Mouse (Mus musculus): ENCODE data around the gene Grb7. TPM values are rescaled to one million over a fixed set of nuclear protein-coding genes. Genes with fewer than 3 reads are reported as not detected.

Grb7 gene
- polyA plus RNA-seq, 1 experiment from 2014 or later, result 1.7 TPM

GRCm38 (mm10) chr11:98414162-98414561 lies 32.0 kb upstream of the Grb7 start:
- CTCF ChIA-PET, result no interaction called here
- no peak for TF ChIP-seq CTCF (IDR thresholded peaks at IDR 0.05)

GRCm38 (mm10) chr11:98417074-98417473 lies 29.1 kb upstream of the Grb7 start:
- TF ChIP-seq CTCF (IDR thresholded peaks at IDR 0.05), result no peak
- no peak for ATAC-seq
- ChIA-PET POLR2A (no interaction called here), CTCF (interaction anchor here (1.5 kb wide), 1 partner anchor 21 kb away, joined by 6 read pairs; the partner anchor contains the start of gene Mien1)
- no peaks in the 10 kb centered on the region for H3K27me3 ChIP-seq
- no peak for DNase-seq (ENCODE audit: low read depth, low spot score)
- in situ Hi-C loops (cut with MboI; ENCODE audit: low pct_unique_long_range_greater_than_20kb), result no loop called here

More at GRCm38 (mm10) chr11:98414162-98414561, 32.0 kb upstream of the Grb7 start:
- no peak for DNase-seq (ENCODE audit: low read depth, low spot score)
- POLR2A ChIA-PET, result interaction anchor here (0.6 to 3.3 kb wide), 4 partner anchors 14 to 155 kb away, joined by 3 to 17 read pairs (median 4); partner anchors contain the start of gene Pgap3
- in situ Hi-C loops (cut with MboI; ENCODE audit: low pct_unique_long_range_greater_than_20kb), result no loop called here
- H3K27me3 ChIP-seq, result no peaks in the 10 kb centered on the region
- no peak for ATAC-seq

- in situ Hi-C loops (cut with MboI; ENCODE audit: low pct_unique_long_range_greater_than_20kb), result no loop called here
- H3K27me3 ChIP-seq, result no peaks in the 10 kb centered on the region
- DNase-seq (ENCODE audit: low read depth, low spot score) (no peak), ATAC-seq (no peak)
- TF ChIP-seq CTCF (IDR thresholded peaks at IDR 0.05), result no peak
- POLR2A ChIA-PET, result no interaction called here
- CTCF ChIA-PET, result interaction anchor here (1.3 to 2.8 kb wide), 2 partner anchors 20 to 76 kb away, joined by 5 to 8 read pairs; partner anchors contain the start of gene Mien1
Measured at GRCm38 (mm10) chr11:98418273-98418672, 27.9 kb upstream of the Grb7 start.

- CTCF ChIA-PET, result interaction anchor here (1.3 to 2.8 kb wide), 2 partner anchors 20 to 76 kb away, joined by 5 to 8 read pairs; partner anchors contain the start of gene Mien1
- TF ChIP-seq CTCF (IDR thresholded peaks at IDR 0.05), result no peak
- ATAC-seq, result no peak
- DNase-seq (ENCODE audit: low read depth, low spot score), result no peak
- H3K27me3 ChIP-seq, result no peaks in the 10 kb centered on the region
- in situ Hi-C loops (cut with MboI; ENCODE audit: low pct_unique_long_range_greater_than_20kb), result no loop called here
- POLR2A ChIA-PET, result no interaction called here
Measured at GRCm38 (mm10) chr11:98418939-98419547, 27.2 kb upstream of the Grb7 start.

GRCm38 (mm10) chr11:98426592-98426991 lies 19.6 kb upstream of the Grb7 start:
- POLR2A ChIA-PET, result no interaction called here
- in situ Hi-C loops (cut with MboI; ENCODE audit: low pct_unique_long_range_greater_than_20kb), result no loop called here
- CTCF ChIA-PET, result interaction anchor here (2.2 kb wide), 1 partner anchor 12 kb away, joined by 7 read pairs; the partner anchor contains the start of gene Mien1
- TF ChIP-seq CTCF (IDR thresholded peaks at IDR 0.05), result no peak
- no peak for ATAC-seq
- no peak for DNase-seq (ENCODE audit: low read depth, low spot score)
- no peaks in the 10 kb centered on the region for H3K27me3 ChIP-seq

GRCm38 (mm10) chr11:98428436-98428835 lies 17.8 kb upstream of the Grb7 start:
- ChIA-PET POLR2A (no interaction called here), CTCF (no interaction called here)
- ATAC-seq (no peak), DNase-seq (ENCODE audit: low read depth, low spot score) (no peak)
- TF ChIP-seq CTCF (IDR thresholded peaks at IDR 0.05), result no peak
- H3K27me3 ChIP-seq, result no peaks in the 10 kb centered on the region
- in situ Hi-C loops (cut with MboI; ENCODE audit: low pct_unique_long_range_greater_than_20kb), result no loop called here

- no peak for ATAC-seq
- CTCF ChIA-PET, result no interaction called here
- DNase-seq (ENCODE audit: low read depth, low spot score), result no peak
- TF ChIP-seq CTCF (IDR thresholded peaks at IDR 0.05), result no peak
- in situ Hi-C loops (cut with MboI; ENCODE audit: low pct_unique_long_range_greater_than_20kb), result no loop called here
- POLR2A ChIA-PET, result no interaction called here
- H3K27me3 ChIP-seq, result no peaks in the 10 kb centered on the region
Measured at GRCm38 (mm10) chr11:98431743-98432502, 14.3 kb upstream of the Grb7 start.

- no peaks in the 10 kb centered on the region for H3K27me3 ChIP-seq
- no peak for ATAC-seq
- TF ChIP-seq CTCF (IDR thresholded peaks at IDR 0.05), result no peak
- CTCF ChIA-PET, result no interaction called here
- POLR2A ChIA-PET, result no interaction called here
- in situ Hi-C loops (cut with MboI; ENCODE audit: low pct_unique_long_range_greater_than_20kb), result loop anchor here (5.0 kb wide), 1 partner anchor 93 kb away; no protein-coding TSS in a partner anchor
- no peak for DNase-seq (ENCODE audit: low read depth, low spot score)
Measured at GRCm38 (mm10) chr11:98435723-98436122, 10.5 kb upstream of the Grb7 start.

- ChIA-PET POLR2A (interaction anchor here (0.6 to 2.1 kb wide), 3 partner anchors 21 to 90 kb away, joined by 4 to 9 read pairs (median 6); partner anchors contain the start of genes Erbb2 and Ppp1r1b), CTCF (interaction anchor here (1.4 kb wide), 1 partner anchor 21 kb away, joined by 6 read pairs; no protein-coding TSS in a partner anchor)
- no peak for DNase-seq (ENCODE audit: low read depth, low spot score)
- H3K27me3 ChIP-seq, result no peaks in the 10 kb centered on the region
- in situ Hi-C loops (cut with MboI; ENCODE audit: low pct_unique_long_range_greater_than_20kb), result loop anchor here (5.0 kb wide), 1 partner anchor 95 kb away; no protein-coding TSS in a partner anchor
- no peak for TF ChIP-seq CTCF (IDR thresholded peaks at IDR 0.05)
- ATAC-seq, result no peak
Measured at GRCm38 (mm10) chr11:98437441-98437840, 8.8 kb upstream of the Grb7 start.

- ChIA-PET CTCF (interaction anchor here (0.7 to 1.8 kb wide), 10 partner anchors 10 to 96 kb away, joined by 3 to 17 read pairs (median 6); partner anchors contain the start of gene Erbb2), POLR2A (interaction anchor here (0.6 to 2.1 kb wide), 4 partner anchors 22 to 91 kb away, joined by 3 to 9 read pairs (median 5); partner anchors contain the start of genes Erbb2, Pnmt and Ppp1r1b)
- DNase-seq (ENCODE audit: low read depth, low spot score) (peak; percentile 63), ATAC-seq (peak; percentile 82)
- TF ChIP-seq CTCF (IDR thresholded peaks at IDR 0.05), result peak; percentile 99
- in situ Hi-C loops (cut with MboI; ENCODE audit: low pct_unique_long_range_greater_than_20kb), result loop anchor here (5.0 kb wide), 1 partner anchor 96 kb away; no protein-coding TSS in a partner anchor
- no peaks in the 10 kb centered on the region for H3K27me3 ChIP-seq
Measured at GRCm38 (mm10) chr11:98438331-98439158, 7.6 kb upstream of the Grb7 start, which contains the start of gene Mien1. Gene Mien1 (minus strand): TSS chr11:98438991.

Data from Patski (cell line).